Mouse (Mus musculus): ENCODE data around the gene Ndc1.

DNA sequence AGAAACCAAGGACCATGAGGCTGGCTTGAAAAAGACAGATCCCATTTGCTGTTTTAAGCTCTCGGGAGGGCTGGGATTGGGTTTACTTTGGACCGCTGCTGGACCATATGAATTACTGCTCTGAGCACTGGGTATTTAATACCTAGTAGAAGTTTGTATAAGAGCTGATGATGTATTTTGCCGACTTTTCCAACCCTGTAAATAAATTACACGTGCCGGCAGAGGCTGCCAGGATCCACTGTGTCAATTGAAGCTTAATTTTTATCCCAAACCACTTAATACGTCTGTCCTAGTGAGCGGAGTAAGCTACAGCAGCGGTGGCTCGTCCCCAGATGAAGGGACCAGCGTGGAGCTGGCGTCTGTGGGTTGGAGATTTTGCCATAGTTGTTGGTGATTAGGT lies 74.7 kb downstream of the Ndc1 start:
- TF ChIP-seq CTCF (conservative IDR thresholded peaks at IDR 0.05; ENCODE audit: low read length) (no peak), POU5F1 (IDR thresholded peaks at IDR 0.05; ENCODE audit: borderline replicate concordance, low read length) (no peak)
